In the genomic region with DNA sequence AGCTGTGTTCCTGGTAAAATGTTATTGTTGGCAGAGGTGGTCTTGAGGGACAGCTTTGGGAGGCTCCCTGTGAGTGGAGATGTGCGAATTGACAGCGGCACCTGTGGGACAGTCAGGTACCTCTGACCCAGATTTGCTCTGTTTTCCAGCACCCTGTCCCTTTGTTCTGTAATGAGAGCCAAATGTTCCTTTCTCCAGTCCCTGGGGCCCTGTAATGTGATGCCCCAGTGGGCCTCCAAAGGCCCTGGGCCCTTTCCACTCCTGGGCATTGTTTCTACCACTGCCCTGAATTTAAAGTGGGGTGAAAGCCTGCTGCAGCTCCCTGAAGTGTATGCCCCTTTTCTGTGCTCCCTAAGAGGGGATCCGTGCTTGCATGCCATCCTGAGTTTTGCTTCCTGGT, we compare ENCODE assay signal across 16 mouse cellular contexts.
DNase-seq lines count a peak whose midpoint lies in the region; ATAC-seq and TF ChIP-seq lines count a peak whose summit lies in the region.
"Had no signal": no experiment of that assay in that cellular context is flagged by ENCODE, and none has a peak within 500 bp of the region (broad histone marks: within the 10 kb centered on the region; RNA-seq: fewer than 3 reads in every experiment).

No protein-coding gene starts in this region.

- peak; percentile 41 for DNase-seq in adrenal gland, postnatal 14 days
- DNase-seq in adrenal gland, adult 8-10 months, result no peak
- DNase-seq in hindbrain, embryonic 10.5 days (ENCODE audit: low spot score), result no peak
- no peak for DNase-seq in hindbrain, embryonic 14.5 days (ENCODE audit: low spot score)
- peak; percentile 57 for DNase-seq in adipocyte (ENCODE audit: low spot score)
- peak; percentile 40 for DNase-seq in limb, embryonic 10.5 days (ENCODE audit: low spot score)
- no peak for DNase-seq in stomach, postnatal 0 days (ENCODE audit: low spot score)
- DNase-seq in layer of hippocampus, adult 11-12 months (ENCODE audit: low spot score), result no peak
- DNase-seq: cerebellum, postnatal 10 days; gastrocnemius, postnatal 25 days; heart, postnatal 10 days; kidney, adult 18-20 months; kidney, postnatal 10 days; lung, adult 18-20 months; right cerebral cortex, postnatal 14 days had no signal

- no peak for TF ChIP-seq EP300 in stomach, postnatal 0 days (optimal IDR thresholded peaks at IDR 0.05)

- no peak overlapping the region for H3K9ac ChIP-seq in hindbrain, embryonic 14.5 days
- H3K9ac ChIP-seq in stomach, postnatal 0 days (ENCODE audit: low read length), result no peak overlapping the region
- H3K9ac ChIP-seq: limb, embryonic 15.5 days had no signal

- H3K27ac ChIP-seq in hindbrain, embryonic 10.5 days, result peak overlapping the region; percentile 45
- no peak overlapping the region for H3K27ac ChIP-seq in hindbrain, embryonic 14.5 days
- peak overlapping the region; percentile 82 for H3K27ac ChIP-seq in limb, embryonic 10.5 days
- no peak overlapping the region for H3K27ac ChIP-seq in stomach, postnatal 0 days (replicated peaks)
- H3K27ac ChIP-seq: limb, embryonic 15.5 days had no signal

- no peaks in the 10 kb centered on the region for H3K36me3 ChIP-seq in hindbrain, embryonic 10.5 days
- no peaks in the 10 kb centered on the region for H3K36me3 ChIP-seq in hindbrain, embryonic 14.5 days (replicated peaks; ENCODE audit: control insufficient read depth, insufficient read depth)
- H3K36me3 ChIP-seq in limb, embryonic 10.5 days, result no peaks in the 10 kb centered on the region
- H3K36me3 ChIP-seq in stomach, postnatal 0 days (ENCODE audit: control insufficient read depth, insufficient read depth, low read length), result no peaks in the 10 kb centered on the region
- H3K36me3 ChIP-seq: limb, embryonic 15.5 days had no signal

- WGBS in hindbrain, embryonic 10.5 days, result 15% methylated on average over 3 of the region's 3 CpGs
- WGBS in hindbrain, embryonic 14.5 days, result 32% methylated on average over 3 of the region's 3 CpGs
- WGBS in limb, embryonic 10.5 days, result 10% methylated on average over 3 of the region's 3 CpGs
- 55% methylated on average over 3 of the region's 3 CpGs for WGBS in stomach, postnatal 0 days

- no peak overlapping the region for H3K4me3 ChIP-seq in hindbrain, embryonic 10.5 days
- no peak overlapping the region for H3K4me3 ChIP-seq in hindbrain, embryonic 14.5 days (replicated peaks; ENCODE audit: low read length)
- H3K4me3 ChIP-seq in limb, embryonic 10.5 days, result no peak overlapping the region
- no peak overlapping the region for H3K4me3 ChIP-seq in stomach, postnatal 0 days (ENCODE audit: low read depth, low read length)
- H3K4me3 ChIP-seq: limb, embryonic 15.5 days had no signal

- peaks cover 13% of the 10 kb centered on the region for H3K4me1 ChIP-seq in hindbrain, embryonic 10.5 days (replicated peaks)
- H3K4me1 ChIP-seq in hindbrain, embryonic 14.5 days (replicated peaks; ENCODE audit: control insufficient read depth, insufficient read depth, low read length), result peaks cover 6% of the 10 kb centered on the region
- H3K4me1 ChIP-seq in limb, embryonic 10.5 days, result peaks cover 25% of the 10 kb centered on the region
- no peaks in the 10 kb centered on the region for H3K4me1 ChIP-seq in stomach, postnatal 0 days (replicated peaks; ENCODE audit: control insufficient read depth, insufficient read depth)

- no peak overlapping the region for H3K4me2 ChIP-seq in hindbrain, embryonic 14.5 days (replicated peaks)
- H3K4me2 ChIP-seq in stomach, postnatal 0 days (replicated peaks; ENCODE audit: low read depth), result no peak overlapping the region
- H3K4me2 ChIP-seq: limb, embryonic 15.5 days had no signal

- no peaks in the 10 kb centered on the region for H3K27me3 ChIP-seq in hindbrain, embryonic 10.5 days (ENCODE audit: insufficient read depth, poor library complexity, severe bottlenecking)
- no peaks in the 10 kb centered on the region for H3K27me3 ChIP-seq in hindbrain, embryonic 14.5 days (ENCODE audit: control insufficient read depth, insufficient read depth, low read length)
- H3K27me3 ChIP-seq in limb, embryonic 10.5 days (ENCODE audit: low read depth, poor library complexity, severe bottlenecking), result no peaks in the 10 kb centered on the region
- H3K27me3 ChIP-seq in stomach, postnatal 0 days (ENCODE audit: control insufficient read depth, insufficient read depth, low read length), result no peaks in the 10 kb centered on the region
- H3K27me3 ChIP-seq: limb, embryonic 15.5 days had no signal

- no peaks in the 10 kb centered on the region for H3K9me3 ChIP-seq in hindbrain, embryonic 10.5 days
- no peaks in the 10 kb centered on the region for H3K9me3 ChIP-seq in hindbrain, embryonic 14.5 days (ENCODE audit: control insufficient read depth, low read length)
- H3K9me3 ChIP-seq in limb, embryonic 10.5 days (replicated peaks), result no peaks in the 10 kb centered on the region
- H3K9me3 ChIP-seq in stomach, postnatal 0 days (ENCODE audit: control insufficient read depth, low read length), result no peaks in the 10 kb centered on the region
- H3K9me3 ChIP-seq: limb, embryonic 15.5 days had no signal

- no peak for TF ChIP-seq CTCF in stomach, postnatal 0 days (IDR thresholded peaks at IDR 0.05; ENCODE audit: low read depth)

- no peak for ATAC-seq in hindbrain, embryonic 14.5 days (ENCODE audit: low FRiP score)
- ATAC-seq in stomach, postnatal 0 days (ENCODE audit: low FRiP score, low TSS enrichment), result no peak

Comparison
In these comparisons a context has a peak if more than half of its experiments do, and no peak if none do; other contexts are left out.
1. DNase-seq: peak in adrenal gland, postnatal 14 days (single experiment), adipocyte (single experiment) and limb, embryonic 10.5 days (single experiment); none in adrenal gland, adult 8-10 months (single experiment), hindbrain, embryonic 10.5 days (single experiment), hindbrain, embryonic 14.5 days (single experiment), stomach, postnatal 0 days (single experiment) and layer of hippocampus, adult 11-12 months (single experiment).
2. H3K27ac ChIP-seq: peak in hindbrain, embryonic 10.5 days (single experiment) and limb, embryonic 10.5 days (single experiment); none in hindbrain, embryonic 14.5 days (single experiment) and stomach, postnatal 0 days (single experiment).